Comparison of ENCODE assay signal across 13 mouse cellular contexts in the genomic region with DNA sequence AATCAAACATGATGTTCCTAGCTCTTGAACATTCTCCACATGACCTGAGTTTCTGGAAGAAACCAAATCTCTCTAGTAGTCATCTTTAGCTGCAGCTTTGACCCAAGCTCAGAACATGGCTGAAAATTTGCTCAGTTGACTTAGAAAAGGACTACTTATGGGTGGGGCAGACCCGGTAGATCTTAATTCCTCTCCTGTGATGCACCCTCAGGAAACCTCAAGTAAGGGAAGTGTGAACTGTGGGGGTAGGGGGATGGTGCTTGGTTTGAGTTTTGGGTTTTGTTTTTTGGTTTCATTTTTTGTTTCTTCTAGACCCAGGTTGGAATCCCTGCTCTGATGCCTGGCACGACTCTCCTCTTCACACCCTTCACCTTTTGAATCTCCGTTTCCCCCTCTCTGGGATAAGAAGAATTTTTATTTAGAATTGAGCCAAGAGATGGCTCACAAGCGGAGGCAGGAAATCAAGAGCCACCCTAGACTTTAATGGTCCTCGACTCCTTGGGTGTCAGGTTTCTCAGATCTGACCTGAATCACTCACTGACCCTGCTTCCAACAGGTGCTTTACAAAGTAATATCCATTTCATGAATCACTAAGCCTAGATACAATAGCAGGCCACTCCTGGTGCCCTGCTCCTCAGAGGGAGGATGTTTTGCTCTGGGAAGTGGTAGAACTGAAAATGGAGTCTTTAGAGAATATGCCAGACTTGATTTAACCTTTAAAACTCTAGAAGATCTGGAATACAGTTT. TPM values are rescaled to one million over a fixed set of nuclear protein-coding genes. Genes with fewer than 3 reads are reported as not detected.
DNase-seq lines count a peak whose midpoint lies in the region; ATAC-seq and TF ChIP-seq lines count a peak whose summit lies in the region.
"Had no signal": no experiment of that assay in that cellular context is flagged by ENCODE, and none has a peak within 500 bp of the region (broad histone marks: within the 10 kb centered on the region; RNA-seq: fewer than 3 reads in every experiment).

No protein-coding gene starts in this region.

- H3K4me2 ChIP-seq in liver, postnatal 0 days (ENCODE audit: low read depth, low read length) = no peak overlapping the region

- no peak for TF ChIP-seq CTCF in liver, postnatal 0 days (IDR thresholded peaks at IDR 0.05; ENCODE audit: low read depth)

- no peak for ATAC-seq in liver, postnatal 0 days
- ATAC-seq: forebrain, embryonic 14.5 days; intestine, embryonic 16.5 days had no signal

- TF ChIP-seq EP300 in liver, postnatal 0 days (IDR thresholded peaks at IDR 0.05; ENCODE audit: low read depth) = no peak

- no peak overlapping the region for H3K4me3 ChIP-seq in liver, postnatal 0 days (ENCODE audit: low read depth, low read length)
- no peak overlapping the region for H3K4me3 ChIP-seq in forebrain, embryonic 10.5 days
- H3K4me3 ChIP-seq: liver, embryonic 13.5 days had no signal

- H3K36me3 ChIP-seq in liver, postnatal 0 days (replicated peaks; ENCODE audit: insufficient read depth, low read length) = no peaks in the 10 kb centered on the region
- no peaks in the 10 kb centered on the region for H3K36me3 ChIP-seq in splenic B cell, adult 2 months (ENCODE audit: control insufficient read depth, insufficient read depth, low read length, poor library complexity, severe bottlenecking)
- no peaks in the 10 kb centered on the region for H3K36me3 ChIP-seq in forebrain, embryonic 10.5 days (replicated peaks)
- H3K36me3 ChIP-seq: liver, embryonic 13.5 days had no signal

- no peak for DNase-seq in liver, postnatal 0 days
- DNase-seq in liver = no peak
- peak; percentile 31 to 41 for DNase-seq in CD8-positive naive resting alpha-beta T cell, adult 2 months (ENCODE audit: low read depth in 2 of 2, low spot score in 2 of 2)
- DNase-seq in induced T-regulatory cell, adult 2 months (ENCODE audit: low read depth) = peak; percentile 85
- DNase-seq in splenic B cell, adult 2 months (ENCODE audit: low read depth, low spot score) = peak; percentile 72
- no peak for DNase-seq in frontal cortex, postnatal 10 days (ENCODE audit: low spot score in 2 of 2)
- DNase-seq in forebrain, embryonic 10.5 days (ENCODE audit: extremely low spot score, low spot score) = no peak
- no peak for DNase-seq in gastrocnemius, postnatal 14 days
- DNase-seq: cerebellum, postnatal 14 days; heart, postnatal 14 days; liver, embryonic 13.5 days had no signal

- H3K4me1 ChIP-seq in liver, postnatal 0 days (ENCODE audit: insufficient read depth) = peaks cover 15% of the 10 kb centered on the region
- H3K4me1 ChIP-seq in forebrain, embryonic 10.5 days = peaks cover 25% of the 10 kb centered on the region

- 0 out of 2 replicates have a peak overlapping the region, but pooled peaks have one; percentile 25 for H3K27ac ChIP-seq in liver, postnatal 0 days (ENCODE audit: low read depth)
- no peak overlapping the region for H3K27ac ChIP-seq in forebrain, embryonic 10.5 days
- H3K27ac ChIP-seq: liver, embryonic 13.5 days had no signal

- H3K27me3 ChIP-seq in liver, postnatal 0 days (ENCODE audit: insufficient read depth, low read length) = no peaks in the 10 kb centered on the region
- H3K27me3 ChIP-seq in splenic B cell, adult 2 months (ENCODE audit: control insufficient read depth, insufficient read depth, low read length, poor library complexity, severe bottlenecking) = no peaks in the 10 kb centered on the region
- H3K27me3 ChIP-seq in forebrain, embryonic 10.5 days (ENCODE audit: poor library complexity, severe bottlenecking) = no peaks in the 10 kb centered on the region
- H3K27me3 ChIP-seq: liver, embryonic 13.5 days had no signal

- no peaks in the 10 kb centered on the region for H3K9me3 ChIP-seq in liver, postnatal 0 days (ENCODE audit: low read length)
- H3K9me3 ChIP-seq in forebrain, embryonic 10.5 days = no peaks in the 10 kb centered on the region
- H3K9me3 ChIP-seq: liver, embryonic 13.5 days had no signal

- WGBS in liver, postnatal 0 days (ENCODE audit: insufficient replicate concordance) = 62% methylated on average over 5 of the region's 5 CpGs
- 66% methylated on average over 5 of the region's 5 CpGs for WGBS in forebrain, embryonic 10.5 days

- intact Hi-C loops in gastrocnemius, postnatal 14 days (cut with DNase I; ENCODE audit: low total_unique reads) = no loop called here

- H3K9ac ChIP-seq in liver, postnatal 0 days (replicated peaks) = no peak overlapping the region
- H3K9ac ChIP-seq: liver, embryonic 13.5 days had no signal

RNA-seq across cellular contexts. Expression of a gene that starts 2.2 kb away (rescaled TPM):
- polyA plus RNA-seq in liver, postnatal 0 days (2015; fragmentation: Nextera tagmentation; extraction: Ambion mirVana) = 7.5 and 8.9 TPM in 2 replicates
- 9.7 and 10.0 TPM in 2 replicates for polyA plus RNA-seq in forebrain, embryonic 10.5 days (2016; fragmentation: Nextera tagmentation; extraction: Ambion mirVana)
- 10 to 100 TPM in 1 of 2 experiments, 1 to 10 TPM in 1; 9.2 to 10.9 TPM for total RNA-seq in gastrocnemius, postnatal 14 days (2021)

Comparison
In these comparisons a context has a peak if more than half of its experiments do, and no peak if none do; other contexts are left out.
1. DNase-seq: peak in CD8-positive naive resting alpha-beta T cell, adult 2 months (2 of 2), induced T-regulatory cell, adult 2 months (single experiment) and splenic B cell, adult 2 months (single experiment); none in liver, postnatal 0 days (single experiment), liver (single experiment), frontal cortex, postnatal 10 days (0 of 2), forebrain, embryonic 10.5 days (single experiment) and gastrocnemius, postnatal 14 days (single experiment).